Mouse (Mus musculus) stomach, embryonic 16.5 days (tissue): ENCODE data around the gene Muc2. TPM values are rescaled to one million over a fixed set of nuclear protein-coding genes. Genes with fewer than 3 reads are reported as not detected.

Experiments used
- ATAC-seq: fragments of 200-750 bp; cut with Nextera tagmentation; 2 replicates; pipeline ENCODE4 v1.8.0; 2017; ENCODE audit warnings: moderate number of reproducible peaks, moderate TSS enrichment; ENCODE audit not compliant: insufficient read depth, low FRiP score
- H3K27ac ChIP-seq: fragments of 300-500 bp; sonication (generic); 2 replicates; pipeline ENCODE4 v1.5.1; 2014; ENCODE audit warnings: low read length
- H3K27me3 ChIP-seq: fragments of 300-500 bp; sonication (generic); 2 replicates; pipeline ENCODE4 v1.6.1; 2014; ENCODE audit warnings: low read length, control low read depth, mixed read lengths; ENCODE audit not compliant: control insufficient read depth, insufficient read depth
- H3K36me3 ChIP-seq: fragments of 300-500 bp; sonication (generic); 2 replicates; pipeline ENCODE4 v1.6.1; 2014; ENCODE audit warnings: low read length; ENCODE audit not compliant: control insufficient read depth, insufficient read depth
- H3K4me1 ChIP-seq: fragments of 300-500 bp; sonication (generic); 2 replicates; pipeline ENCODE4 v1.6.1; 2014; ENCODE audit warnings: low read length, control low read depth, mixed read lengths; ENCODE audit not compliant: control insufficient read depth, insufficient read depth
- H3K4me2 ChIP-seq: fragments of 300-500 bp; sonication (generic); 2 replicates; pipeline ENCODE4 v1.6.1; 2014; ENCODE audit warnings: low read depth, low read length, mixed read lengths
- H3K4me3 ChIP-seq: fragments of 300-500 bp; sonication (generic); replicated peaks from 2 replicates; pipeline ENCODE4 v1.5.1; 2014; ENCODE audit warnings: mild to moderate bottlenecking, low read length
- H3K9ac ChIP-seq: fragments of 300-500 bp; sonication (generic); 2 replicates; pipeline ENCODE4 v1.6.1; 2014; ENCODE audit warnings: low read length
- H3K9me3 ChIP-seq: fragments of 300-500 bp; sonication (generic); replicated peaks from 2 replicates; pipeline ENCODE4 v1.6.1; 2016; ENCODE audit warnings: low read length, control low read depth; ENCODE audit not compliant: control insufficient read depth
- WGBS: fragments of 180-500 bp; shearing (Covaris S2); extraction: QIAGEN DNeasy Blood & Tissue Kit; methylation state at CpG from one replicate; pipeline ENCODE4 v1.1.7; 2014; 5-methylcytosine and 5-hydroxymethylcytosine counted together
- polyA plus RNA-seq: library from polyadenylated mRNA; unstranded; fragments of >200 nt; fragmentation: Nextera tagmentation; extraction: Ambion mirVana; gene quantifications from 2 replicates; pipeline ENCODE4 v1.2.1, GENCODE M21; 2015

Gene Muc2
- polyA plus RNA-seq, 1 experiment from 2014 or later: 3.2 TPM

DNA sequence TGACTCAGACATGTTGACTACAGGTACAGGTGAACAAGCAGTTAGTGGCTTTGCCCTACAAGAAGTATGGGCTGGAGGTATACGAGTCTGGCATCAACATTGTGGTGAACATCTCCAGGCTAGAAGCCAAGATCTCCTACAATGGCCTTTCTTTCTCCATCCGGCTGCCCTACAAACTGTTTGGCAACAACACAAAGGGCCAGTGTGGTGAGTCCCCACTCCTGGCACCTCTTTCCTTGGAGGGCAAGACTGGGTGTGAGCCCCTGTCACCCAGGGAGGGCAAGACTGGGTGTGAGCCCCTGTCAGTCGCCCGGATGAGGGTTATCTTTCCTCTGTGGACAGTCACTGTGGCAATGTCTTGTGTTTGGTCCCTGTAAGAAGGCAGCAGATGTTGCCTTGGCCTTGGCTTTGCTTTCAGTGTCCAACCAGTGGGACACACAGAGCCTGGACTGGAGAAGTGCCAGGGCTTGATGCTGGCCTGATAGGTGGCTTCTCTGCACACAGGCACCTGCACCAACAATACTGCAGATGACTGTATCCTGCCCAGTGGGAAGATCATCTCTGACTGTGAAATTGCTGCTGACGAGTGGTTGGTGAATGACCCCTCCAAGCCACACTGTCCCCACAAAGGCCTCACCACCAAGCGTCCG lies 57.4 kb downstream of the Muc2 start:
- WGBS: 79% methylated on average over 7 of the region's 7 CpGs
- no peak for ATAC-seq
- Histone ChIP-seq H3K4me2 (no peak overlapping the region), H3K27me3 (no peaks in the 10 kb centered on the region), H3K9me3 (no peaks in the 10 kb centered on the region), H3K36me3 (no peaks in the 10 kb centered on the region), H3K4me3 (no peak overlapping the region), H3K9ac (no peak overlapping the region), H3K4me1 (no peaks in the 10 kb centered on the region), H3K27ac (no peak overlapping the region)

- ATAC-seq: no peak
Observed at GRCm38 (mm10) chr7:141752513-141752912, 62.4 kb downstream of the Muc2 start.

GRCm38 (mm10) chr7:141755831-141756230 lies 65.7 kb downstream of the Muc2 start:
- Histone ChIP-seq H3K4me1 (no peaks in the 10 kb centered on the region), H3K36me3 (no peaks in the 10 kb centered on the region), H3K4me2 (no peak overlapping the region), H3K27ac (no peak overlapping the region), H3K9me3 (no peaks in the 10 kb centered on the region), H3K27me3 (no peaks in the 10 kb centered on the region), H3K4me3 (no peak overlapping the region), H3K9ac (no peak overlapping the region)
- no peak for ATAC-seq
- 49% methylated on average over 4 of the region's 4 CpGs for WGBS

More at GRCm38 (mm10) chr7:141752513-141752912, 62.4 kb downstream of the Muc2 start:
- Histone ChIP-seq H3K36me3 (no peaks in the 10 kb centered on the region), H3K9ac (no peak overlapping the region), H3K4me2 (no peak overlapping the region), H3K27ac (no peak overlapping the region), H3K9me3 (no peaks in the 10 kb centered on the region), H3K4me3 (no peak overlapping the region), H3K27me3 (no peaks in the 10 kb centered on the region), H3K4me1 (no peaks in the 10 kb centered on the region)
- 67% methylated on average over 6 of the region's 6 CpGs for WGBS

DNA sequence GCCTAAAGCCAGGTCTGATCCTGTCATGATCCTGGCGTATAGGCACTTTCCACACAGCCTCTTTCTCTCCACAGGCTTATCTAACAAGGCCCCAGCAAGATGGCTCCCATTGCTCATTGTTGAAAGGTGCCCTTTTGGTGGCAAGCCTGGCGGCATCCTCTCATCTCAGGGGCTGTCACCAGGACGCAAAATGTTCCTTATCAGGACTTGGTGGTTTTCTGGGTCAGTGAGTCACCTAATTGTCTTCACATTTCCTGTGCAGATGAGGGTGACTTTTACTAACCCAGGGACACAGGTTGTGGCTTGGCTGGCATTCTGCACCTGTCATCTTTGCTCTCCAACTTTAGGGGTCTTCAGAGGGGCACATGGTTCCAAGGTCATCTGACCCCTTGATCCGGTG lies 68.2 kb downstream of the Muc2 start:
- Histone ChIP-seq H3K9ac (no peak overlapping the region), H3K36me3 (no peaks in the 10 kb centered on the region), H3K27ac (no peak overlapping the region), H3K9me3 (no peaks in the 10 kb centered on the region), H3K4me2 (no peak overlapping the region), H3K4me3 (no peak overlapping the region), H3K4me1 (no peaks in the 10 kb centered on the region), H3K27me3 (no peaks in the 10 kb centered on the region)
- 71% methylated on average over 4 of the region's 4 CpGs for WGBS
- no peak for ATAC-seq

DNA sequence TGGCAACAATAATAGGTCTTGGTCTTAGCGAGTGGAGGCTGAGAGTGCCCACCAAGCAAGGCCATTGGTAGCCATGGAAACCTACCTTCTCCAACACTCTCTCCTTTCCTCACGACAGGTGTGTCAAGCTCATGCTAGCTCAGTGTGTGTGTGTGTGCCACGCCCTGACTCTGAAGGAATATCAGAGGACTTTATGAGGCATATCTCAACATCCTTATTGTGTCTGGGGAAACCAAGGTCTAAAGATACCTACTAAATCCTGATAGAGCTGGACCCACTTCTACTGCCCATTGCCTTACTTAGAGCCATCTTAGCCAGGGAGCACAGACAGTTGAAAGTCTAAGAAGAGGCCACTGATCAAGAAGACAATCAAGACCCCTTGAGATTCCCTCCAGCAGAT lies 80.4 kb downstream of the Muc2 start:
- WGBS: 80% methylated on average over 3 of the region's 3 CpGs
- no peak overlapping the region for H3K27ac ChIP-seq
- no peaks in the 10 kb centered on the region for H3K9me3 ChIP-seq
- H3K4me1 ChIP-seq: peaks cover 14% of the 10 kb centered on the region
- 0 out of 2 replicates have a peak, but pooled peaks have one; percentile 1 for ATAC-seq
- no peak overlapping the region for H3K4me2 ChIP-seq
- no peaks in the 10 kb centered on the region for H3K27me3 ChIP-seq
- H3K9ac ChIP-seq: no peak overlapping the region
- no peaks in the 10 kb centered on the region for H3K36me3 ChIP-seq
- H3K4me3 ChIP-seq: no peak overlapping the region

GRCm38 (mm10) chr7:141770988-141771387 lies 80.8 kb downstream of the Muc2 start:
- no peaks in the 10 kb centered on the region for H3K27me3 ChIP-seq
- no peak overlapping the region for H3K4me2 ChIP-seq
- peaks cover 14% of the 10 kb centered on the region for H3K4me1 ChIP-seq
- H3K27ac ChIP-seq: peak overlapping the region; percentile 16; the same call in 1 of the 2 replicates
- no peak overlapping the region for H3K9ac ChIP-seq
- H3K9me3 ChIP-seq: no peaks in the 10 kb centered on the region
- ATAC-seq: peak; percentile 88
- no peaks in the 10 kb centered on the region for H3K36me3 ChIP-seq
- WGBS: 62% methylated on average over 8 of the region's 8 CpGs
- H3K4me3 ChIP-seq: no peak overlapping the region

DNA sequence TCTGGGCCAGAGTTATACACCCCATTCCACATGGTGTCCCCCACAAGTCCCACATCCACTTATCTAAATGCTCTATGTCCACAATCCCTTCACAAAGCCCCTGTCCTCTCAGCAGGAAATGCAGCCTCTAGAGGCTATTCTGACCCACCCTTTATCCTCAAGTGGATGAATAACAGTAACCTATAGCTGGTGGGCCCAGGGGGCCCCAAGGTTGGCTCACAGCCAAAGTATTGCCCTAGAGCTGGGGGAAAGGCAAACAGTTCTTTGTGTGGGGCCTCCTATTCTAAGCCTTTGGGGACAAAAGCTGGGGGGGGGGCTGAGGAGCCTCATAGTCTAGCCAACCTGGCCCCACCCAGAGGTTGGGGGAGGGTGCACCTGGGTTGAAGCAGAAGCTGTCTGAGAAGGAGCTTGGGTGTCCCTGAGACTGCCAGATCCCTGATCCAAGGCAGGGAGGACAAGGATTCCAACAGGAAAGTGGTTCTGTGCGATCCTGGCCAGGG lies 82.0 kb downstream of the Muc2 start:
- Histone ChIP-seq H3K4me3 (no peak overlapping the region), H3K27ac (peak overlapping the region; percentile 27; the same call in 1 of the 2 replicates), H3K4me2 (0 out of 2 replicates have a peak overlapping the region, but pooled peaks have one; percentile 19), H3K9me3 (no peaks in the 10 kb centered on the region), H3K27me3 (no peaks in the 10 kb centered on the region), H3K36me3 (no peaks in the 10 kb centered on the region), H3K9ac (no peak overlapping the region), H3K4me1 (peaks cover 14% of the 10 kb centered on the region)
- 60% methylated on average over 1 of the region's 1 CpGs for WGBS
- ATAC-seq: peak; percentile 70; the same call in 1 of the 2 replicates

GRCm38 (mm10) chr7:141774855-141775254 lies 84.7 kb downstream of the Muc2 start:
- WGBS: 85% methylated on average over 2 of the region's 2 CpGs
- Histone ChIP-seq H3K27ac (no peak overlapping the region), H3K36me3 (no peaks in the 10 kb centered on the region), H3K27me3 (no peaks in the 10 kb centered on the region), H3K9me3 (no peaks in the 10 kb centered on the region), H3K9ac (no peak overlapping the region), H3K4me3 (no peak overlapping the region), H3K4me1 (peaks cover 14% of the 10 kb centered on the region), H3K4me2 (no peak overlapping the region)
- no peak for ATAC-seq

GRCm38 (mm10) chr7:141776199-141776598 lies 86.1 kb downstream of the Muc2 start:
- Histone ChIP-seq H3K27ac (no peak overlapping the region), H3K36me3 (no peaks in the 10 kb centered on the region), H3K27me3 (no peaks in the 10 kb centered on the region), H3K4me1 (peaks cover 14% of the 10 kb centered on the region), H3K9ac (no peak overlapping the region), H3K4me2 (no peak overlapping the region), H3K4me3 (no peak overlapping the region), H3K9me3 (no peaks in the 10 kb centered on the region)
- ATAC-seq: no peak
- 85% methylated on average over 5 of the region's 5 CpGs for WGBS
